Comparison of ENCODE assay signal across 25 mouse cellular contexts in the genomic region with DNA sequence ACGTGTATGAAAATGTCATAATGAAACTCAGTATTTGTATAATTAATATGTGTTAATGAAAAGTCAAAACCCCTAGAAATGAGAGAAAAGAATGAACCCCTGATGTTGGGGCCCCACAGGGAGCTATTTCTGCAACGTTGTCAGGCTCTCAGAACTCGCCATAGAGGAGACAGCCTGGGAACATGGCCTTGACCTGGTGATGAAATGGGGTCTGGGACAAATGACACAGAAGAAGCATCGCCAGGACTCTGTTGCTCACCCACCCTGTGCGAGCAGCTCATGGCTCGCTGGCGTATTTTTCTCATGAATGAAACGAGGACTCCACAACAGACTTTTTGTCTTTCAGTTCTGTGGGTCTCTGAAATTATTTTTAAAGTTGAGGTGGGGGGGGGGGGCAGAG.
DNase-seq lines count a peak whose midpoint lies in the region; ATAC-seq lines count a peak whose summit lies in the region.
"Had no signal": no experiment of that assay in that cellular context is flagged by ENCODE, and none has a peak within 500 bp of the region (broad histone marks: within the 10 kb centered on the region; RNA-seq: fewer than 3 reads in every experiment).

No protein-coding gene starts in this region.

- no peak overlapping the region for H3K27ac ChIP-seq in midbrain, embryonic 13.5 days
- no peak overlapping the region for H3K27ac ChIP-seq in midbrain, embryonic 15.5 days
- H3K27ac ChIP-seq: embryonic facial prominence, embryonic 10.5 days; embryonic facial prominence, embryonic 12.5 days; forebrain, embryonic 10.5 days; forebrain, embryonic 12.5 days had no signal

- H3K4me1 ChIP-seq in midbrain, embryonic 13.5 days (replicated peaks), result 0 out of 2 replicates have a peak, but pooled peaks cover 6% of the 10 kb centered on the region
- H3K4me1 ChIP-seq in midbrain, embryonic 15.5 days, result no peaks in the 10 kb centered on the region

- peak; percentile 54 to 63 for DNase-seq in adrenal gland, adult (ENCODE audit: inconsistent age in 2 of 2, low spot score in 1 of 2)
- DNase-seq in adrenal gland, postnatal 4 days (ENCODE audit: low spot score in 2 of 2), result no peak
- DNase-seq in adrenal gland, adult 2 months, result peak; percentile 68
- DNase-seq in adrenal gland, postnatal 10 days, result peak; percentile 39
- peak; percentile 43 for DNase-seq in adrenal gland, postnatal 25 days
- no peak for DNase-seq in thymus, postnatal 0 days (ENCODE audit: low spot score)
- DNase-seq: B cell, adult 2 months; cerebellum, adult 11-12 months; cerebellum, adult 2 months; cerebellum, adult 9-10 months; cerebellum, postnatal 10 days; cerebellum, postnatal 25 days had no signal

- no peak overlapping the region for H3K4me3 ChIP-seq in midbrain, embryonic 13.5 days (replicated peaks)
- no peak overlapping the region for H3K4me3 ChIP-seq in midbrain, embryonic 15.5 days
- H3K4me3 ChIP-seq: embryonic facial prominence, embryonic 10.5 days; embryonic facial prominence, embryonic 12.5 days; forebrain, embryonic 10.5 days; forebrain, embryonic 12.5 days had no signal

- no peaks in the 10 kb centered on the region for H3K9me3 ChIP-seq in midbrain, embryonic 13.5 days
- no peaks in the 10 kb centered on the region for H3K9me3 ChIP-seq in midbrain, embryonic 15.5 days
- H3K9me3 ChIP-seq: embryonic facial prominence, embryonic 10.5 days; embryonic facial prominence, embryonic 12.5 days; forebrain, embryonic 10.5 days; forebrain, embryonic 12.5 days; G1E had no signal

- H3K27me3 ChIP-seq in midbrain, embryonic 13.5 days, result no peaks in the 10 kb centered on the region
- H3K27me3 ChIP-seq in midbrain, embryonic 15.5 days (replicated peaks), result no peaks in the 10 kb centered on the region
- H3K27me3 ChIP-seq: CH12.LX; embryonic facial prominence, embryonic 12.5 days; forebrain, embryonic 12.5 days; Patski had no signal

- 88% methylated on average over 8 of the region's 8 CpGs for WGBS in midbrain, embryonic 13.5 days
- 93% methylated on average over 8 of the region's 8 CpGs for WGBS in midbrain, embryonic 15.5 days

- ATAC-seq in midbrain, embryonic 13.5 days, result no peak
- no peak for ATAC-seq in midbrain, embryonic 15.5 days (replicated peaks)
- ATAC-seq: activated CD4-positive, CD25-positive, alpha-beta regulatory T cell, adult 4 months; CD4-positive, CD25-positive, alpha-beta regulatory T cell, adult 4 months; forebrain, embryonic 14.5 days; forebrain, embryonic 16.5 days; Patski had no signal

- H3K4me2 ChIP-seq in midbrain, embryonic 13.5 days (replicated peaks), result no peak overlapping the region
- no peak overlapping the region for H3K4me2 ChIP-seq in midbrain, embryonic 15.5 days
- H3K4me2 ChIP-seq: embryonic facial prominence, embryonic 12.5 days; forebrain, embryonic 12.5 days had no signal

- H3K9ac ChIP-seq in midbrain, embryonic 13.5 days (replicated peaks), result no peak overlapping the region
- no peak overlapping the region for H3K9ac ChIP-seq in midbrain, embryonic 15.5 days
- H3K9ac ChIP-seq: embryonic facial prominence, embryonic 12.5 days; forebrain, embryonic 12.5 days had no signal

- H3K36me3 ChIP-seq in midbrain, embryonic 13.5 days, result no peaks in the 10 kb centered on the region
- H3K36me3 ChIP-seq in midbrain, embryonic 15.5 days (replicated peaks), result no peaks in the 10 kb centered on the region
- H3K36me3 ChIP-seq: embryonic facial prominence, embryonic 10.5 days; embryonic facial prominence, embryonic 12.5 days; forebrain, embryonic 10.5 days; forebrain, embryonic 12.5 days; G1E had no signal

Comparison
In these comparisons a context has a peak if more than half of its experiments do, and no peak if none do; other contexts are left out.
1. DNase-seq: peak in adrenal gland, adult (2 of 2), adrenal gland, adult 2 months (single experiment), adrenal gland, postnatal 10 days (single experiment) and adrenal gland, postnatal 25 days (single experiment); none in adrenal gland, postnatal 4 days (0 of 2) and thymus, postnatal 0 days (single experiment).